Mouse (Mus musculus): Measurements from ENCODE around the gene Lrrn4.
A peak's percentile ranks its signal among the peaks of the same experiment; 100 is the strongest.

Gene Lrrn4

GRCm38 (mm10) chr2:132880844-132881645, at the start of gene Lrrn4:
Lrrn4 (minus strand) TSS chr2:132880891.
- no peak for DNase-seq (ENCODE audit: low spot score)

GRCm38 (mm10) chr2:132928999-132929398, 48.3 kb upstream of the Lrrn4 start:
- no peak for DNase-seq (ENCODE audit: low spot score)

- DNase-seq (ENCODE audit: low spot score) = no peak
Measured at GRCm38 (mm10) chr2:132927871-132928270, 47.2 kb upstream of the Lrrn4 start.

DNA sequence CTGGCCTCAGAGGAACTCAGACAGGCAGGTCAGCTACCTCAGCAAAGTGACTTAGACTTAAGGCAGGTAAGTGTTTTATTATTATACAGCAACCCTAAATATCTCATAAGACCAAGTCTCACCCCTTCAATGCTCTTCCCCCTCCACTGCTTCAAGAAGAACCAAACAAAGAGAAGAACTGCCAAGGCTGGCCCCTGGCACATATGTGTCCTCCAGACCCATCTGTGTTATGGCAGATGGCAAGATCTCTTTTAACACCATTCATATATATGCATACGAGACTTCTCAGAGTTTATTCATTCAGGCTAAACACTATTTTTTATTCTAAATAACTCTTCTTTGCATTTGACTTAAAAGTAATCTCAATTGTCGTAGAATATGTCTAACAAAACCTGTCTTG, 46.6 kb upstream of the Lrrn4 start:
- DNase-seq (ENCODE audit: low spot score) = no peak

GRCm38 (mm10) chr2:132923290-132924085, 42.8 kb upstream of the Lrrn4 start:
- DNase-seq (ENCODE audit: low spot score) = no peak

GRCm38 (mm10) chr2:132922076-132922873, 41.6 kb upstream of the Lrrn4 start:
- DNase-seq (ENCODE audit: low spot score) = no peak

GRCm38 (mm10) chr2:132914785-132915184, 34.1 kb upstream of the Lrrn4 start:
- DNase-seq (ENCODE audit: low spot score) = no peak

DNA sequence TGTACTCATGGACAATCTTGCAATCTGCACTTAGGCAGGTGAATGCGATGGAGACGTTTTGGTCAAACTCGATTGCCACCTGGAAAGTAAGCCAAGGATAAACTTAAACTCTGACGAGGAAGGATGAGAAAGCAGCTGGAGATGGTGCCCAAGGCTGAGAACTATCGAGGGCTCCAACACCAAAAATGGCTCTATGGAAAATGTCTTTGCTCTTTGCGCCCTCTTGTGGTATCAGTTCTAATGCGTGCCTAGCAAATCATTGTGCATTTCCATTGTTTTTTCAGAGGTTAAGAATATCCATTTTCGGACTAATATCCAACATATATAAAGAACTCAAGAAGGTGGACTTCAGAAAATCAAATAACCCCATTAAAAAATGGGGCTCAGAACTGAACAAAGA, 26.1 kb upstream of the Lrrn4 start:
- DNase-seq (ENCODE audit: low spot score) = no peak

GRCm38 (mm10) chr2:132904961-132905360, 24.3 kb upstream of the Lrrn4 start:
- no peak for DNase-seq (ENCODE audit: low spot score)

GRCm38 (mm10) chr2:132903498-132903897, 22.8 kb upstream of the Lrrn4 start:
- peak; percentile 49 for DNase-seq (ENCODE audit: low spot score)

GRCm38 (mm10) chr2:132902056-132902455, 21.4 kb upstream of the Lrrn4 start:
- DNase-seq (ENCODE audit: low spot score) = no peak

DNA sequence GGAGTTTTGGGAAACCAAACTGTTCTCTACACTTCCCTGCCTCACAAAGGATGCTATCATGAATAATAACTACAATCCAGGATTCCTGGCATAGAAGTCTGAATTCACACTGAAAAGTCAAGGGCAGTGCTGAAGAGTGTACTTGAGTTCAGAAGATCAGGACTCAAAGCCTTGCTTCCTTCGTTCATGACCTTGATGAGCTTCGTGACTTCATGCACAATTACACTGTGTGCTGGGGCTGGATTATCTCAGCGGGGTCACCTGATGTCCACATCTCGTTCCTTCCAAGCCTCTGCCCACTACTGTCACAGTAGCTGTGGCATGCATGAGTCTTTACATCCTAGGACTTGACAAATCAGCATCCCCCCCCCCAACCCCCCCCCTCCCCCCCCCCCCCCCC, 20.9 kb upstream of the Lrrn4 start:
- DNase-seq (ENCODE audit: low spot score) = no peak

- no peak for DNase-seq (ENCODE audit: low spot score)
Measured at GRCm38 (mm10) chr2:132900596-132900995, 19.9 kb upstream of the Lrrn4 start.

DNA sequence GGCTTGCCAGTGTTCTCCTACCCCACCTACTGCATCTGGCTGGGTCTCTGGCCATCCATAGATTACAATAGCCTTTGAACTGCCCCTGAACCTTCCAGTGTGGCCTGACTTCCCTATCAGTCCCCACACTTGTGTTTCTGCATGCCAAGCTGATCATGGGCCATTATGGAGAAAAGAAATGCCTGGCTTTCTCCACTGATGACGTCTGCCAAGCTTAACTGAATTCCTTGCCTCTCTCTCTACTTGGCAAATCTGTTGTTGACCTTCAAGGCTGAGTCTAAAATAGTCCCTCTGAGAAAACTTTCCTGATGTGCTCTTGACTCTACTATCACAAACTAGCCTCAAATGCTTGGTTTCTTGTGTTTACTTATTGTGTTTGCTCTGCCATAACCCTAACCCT, 17.5 kb upstream of the Lrrn4 start:
- DNase-seq (ENCODE audit: low spot score) = no peak

DNA sequence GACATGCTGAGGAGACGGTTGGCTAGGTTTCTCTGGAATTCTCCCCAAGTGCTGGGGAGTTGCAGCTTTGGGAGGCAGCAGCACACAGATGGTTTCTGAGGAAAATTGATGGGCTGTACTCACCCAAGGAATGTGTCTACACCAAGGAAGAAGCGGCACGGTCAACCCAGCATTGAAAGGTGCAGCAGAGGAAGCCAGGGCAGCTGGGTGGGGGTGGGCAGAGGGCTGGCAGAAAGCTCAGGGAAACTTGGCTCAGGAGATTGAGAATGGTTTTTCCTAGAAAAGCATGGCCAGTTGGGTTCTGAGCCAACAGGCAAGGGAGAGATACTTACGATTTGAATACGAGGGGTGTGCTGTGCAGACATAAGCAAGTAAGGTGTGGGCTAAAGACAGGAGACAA, 13.1 kb upstream of the Lrrn4 start:
- DNase-seq (ENCODE audit: low spot score) = no peak

DNA sequence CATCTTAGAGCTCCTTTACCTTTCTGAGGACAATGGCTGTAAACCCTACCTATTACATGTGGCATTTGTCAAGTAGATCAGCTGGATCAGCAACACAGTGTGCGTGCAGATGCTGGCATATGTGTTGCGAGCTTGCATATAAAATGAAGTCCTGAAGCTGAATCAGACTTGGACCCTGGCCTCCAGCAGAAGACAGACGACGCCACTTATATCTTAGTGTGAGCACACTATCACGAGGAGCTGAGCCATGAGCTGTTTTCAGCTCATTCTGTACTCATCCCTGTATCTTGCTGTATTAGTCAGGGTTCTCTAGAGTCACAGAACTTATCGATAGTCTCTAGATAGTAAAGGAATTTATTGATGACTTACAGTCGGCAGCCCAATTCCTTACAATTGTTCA, 4.6 kb upstream of the Lrrn4 start:
- no peak for DNase-seq (ENCODE audit: low spot score)

GRCm38 (mm10) chr2:132884303-132884967, 3.7 kb upstream of the Lrrn4 start:
- no peak for DNase-seq (ENCODE audit: low spot score)

GRCm38 (mm10) chr2:132879261-132880044, 1.2 kb downstream of the Lrrn4 start:
- no peak for DNase-seq (ENCODE audit: low spot score)

DNA sequence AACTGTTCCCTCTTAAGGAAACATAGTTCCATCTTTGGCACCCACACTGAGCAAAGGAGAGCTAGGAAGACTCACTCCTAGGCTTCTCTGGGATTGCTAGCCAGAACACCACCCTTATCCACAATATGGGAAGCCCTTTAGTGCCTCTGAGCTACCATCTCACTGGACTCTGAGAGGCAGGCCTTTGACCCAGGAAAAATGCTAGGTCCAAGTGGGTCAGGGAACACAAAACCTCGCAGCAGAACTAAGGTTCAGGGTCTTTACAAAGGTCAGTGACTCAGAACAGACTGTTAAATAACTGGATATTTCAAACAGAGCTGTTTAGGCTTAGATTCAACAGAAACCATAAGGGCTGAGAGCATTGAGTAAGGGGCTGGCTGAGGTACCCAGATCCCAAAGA, 3.7 kb downstream of the Lrrn4 start:
- DNase-seq (ENCODE audit: low spot score) = no peak

- no peak for DNase-seq (ENCODE audit: low spot score)
Measured at GRCm38 (mm10) chr2:132873657-132874326, 6.9 kb downstream of the Lrrn4 start.

DNA sequence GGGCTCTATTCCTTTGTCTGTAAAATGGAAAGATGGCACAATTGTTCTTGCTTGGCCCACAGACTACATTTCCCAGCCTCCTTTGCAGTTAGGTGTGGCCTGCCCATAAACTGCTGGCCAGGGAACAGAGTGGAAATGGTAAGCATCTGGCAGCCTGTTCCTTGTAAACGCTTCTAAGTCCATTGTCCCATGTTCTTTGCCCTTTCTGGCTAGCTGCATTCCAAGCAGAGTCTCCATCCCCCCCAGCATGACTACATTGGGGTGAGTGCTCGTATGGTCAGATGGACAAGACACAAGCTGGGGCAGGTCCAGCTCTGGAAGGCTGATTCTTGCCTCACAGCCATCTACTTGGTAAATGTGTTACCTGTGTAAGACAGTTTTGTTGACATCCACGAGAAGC, 9.0 kb downstream of the Lrrn4 start:
- no peak for DNase-seq (ENCODE audit: low spot score)

All from left cerebral cortex, adult 11 months (tissue).